Mouse (Mus musculus) G1E-ER4 (cell line): Measurements from ENCODE around the gene Chst12. TPM values are rescaled to one million over a fixed set of nuclear protein-coding genes. Genes with fewer than 3 reads are reported as not detected.

Experiments used
- GATA1 ChIP-seq: IDR thresholded peaks from one replicate; pipeline ENCODE4 v1.8.0; 2012; ENCODE audit warnings: low read length, inconsistent platforms
- polyA plus RNA-seq: library from polyadenylated mRNA; stranded (reverse); fragments of >175 nt; gene quantifications from 2 replicates; pipeline ENCODE4 v1.2.3, GENCODE M21; 2012

Gene Chst12
- polyA plus RNA-seq: not detected in 2 replicates

DNA sequence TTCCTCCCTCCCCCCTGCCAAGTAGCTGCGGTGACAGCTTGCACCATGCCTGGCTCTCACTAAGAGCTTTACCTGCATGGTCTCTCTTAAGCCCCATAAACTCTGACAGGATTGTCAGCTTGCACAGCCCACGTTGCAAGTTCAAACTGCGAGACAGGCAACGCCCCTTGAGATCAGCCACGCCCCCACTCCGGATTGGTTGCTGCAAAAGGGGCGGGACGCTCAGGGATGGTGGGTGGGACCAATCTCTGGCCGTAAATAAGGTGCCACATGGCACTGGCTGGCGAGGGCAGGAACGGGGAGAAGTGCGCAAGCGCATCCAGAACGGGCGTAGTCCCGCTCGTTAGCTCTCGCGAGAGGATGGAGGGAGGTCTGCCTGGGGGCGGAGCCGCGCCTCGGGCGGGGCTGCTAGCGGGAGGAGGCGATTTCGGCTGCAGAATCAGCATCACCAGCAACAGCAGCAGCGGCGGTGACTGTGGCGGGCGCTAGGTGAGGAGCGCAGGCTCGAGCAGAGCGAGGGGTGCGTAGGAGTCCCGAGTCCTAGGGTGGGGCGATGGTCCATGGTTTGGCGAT is at the start of gene Chst12:
Gene Chst12 (plus strand): TSS at position 343 of the 573 bp plus-strand sequence.
- TF ChIP-seq GATA1: no peak

DNA sequence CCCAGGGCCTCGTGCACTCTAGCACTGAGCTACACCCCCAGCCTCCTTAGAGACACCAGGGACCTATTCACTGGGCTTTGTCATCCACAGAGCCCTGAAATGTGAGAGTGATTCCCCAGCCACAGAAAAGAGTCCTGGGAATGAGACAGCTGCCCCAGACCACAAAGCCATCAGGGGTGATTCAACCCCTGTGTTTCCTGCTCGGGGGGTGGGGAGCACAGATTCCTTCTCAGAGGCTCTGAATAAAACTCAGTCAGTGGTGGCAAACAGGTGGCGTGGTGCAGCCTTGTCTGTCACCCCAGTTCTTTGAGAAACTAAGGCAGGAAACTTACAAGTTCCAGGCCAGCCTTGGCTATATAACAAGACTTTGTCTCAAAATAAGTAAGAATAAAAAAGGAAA is 43.9 kb upstream of the Chst12 start:
- no peak for TF ChIP-seq GATA1

DNA sequence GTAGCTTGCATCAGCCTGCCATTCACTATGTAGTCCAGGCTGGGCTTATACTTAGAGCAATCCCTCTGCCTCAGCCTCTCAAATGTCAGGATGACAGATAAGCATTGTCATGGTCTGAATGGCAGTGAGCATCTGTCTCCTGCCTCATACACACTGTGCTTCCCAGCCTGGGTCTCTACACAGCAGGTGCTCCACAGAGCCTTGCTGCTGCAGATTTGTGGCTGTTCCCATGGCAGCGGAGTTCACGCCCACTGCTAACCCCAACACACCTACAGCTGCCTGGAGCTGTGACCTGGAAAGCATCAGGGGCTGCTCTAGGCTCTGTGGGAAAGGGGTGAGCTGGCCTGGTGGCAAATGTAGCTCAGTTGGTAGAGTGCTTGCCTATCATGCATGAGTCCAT is 40.4 kb upstream of the Chst12 start:
- no peak for TF ChIP-seq GATA1

DNA sequence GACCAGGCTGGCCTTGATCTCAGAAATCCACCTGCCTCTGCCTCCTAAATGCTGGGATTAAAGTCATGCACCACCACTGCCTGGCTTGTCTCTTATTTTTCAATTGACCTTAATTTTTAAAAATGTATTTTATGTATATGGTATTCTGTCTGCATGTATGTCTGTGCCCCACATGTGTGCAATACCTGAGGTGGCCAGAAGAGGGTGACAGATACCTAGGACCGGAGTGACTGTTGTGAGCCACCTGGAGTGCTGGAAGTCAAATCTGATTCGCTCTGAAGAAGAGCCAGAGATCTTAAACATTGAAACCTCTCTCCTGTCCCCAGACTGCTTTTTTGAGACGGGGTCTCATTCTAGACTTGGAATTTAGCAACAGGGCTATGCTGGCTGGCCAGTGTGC is 33.0 kb upstream of the Chst12 start:
- TF ChIP-seq GATA1: no peak

DNA sequence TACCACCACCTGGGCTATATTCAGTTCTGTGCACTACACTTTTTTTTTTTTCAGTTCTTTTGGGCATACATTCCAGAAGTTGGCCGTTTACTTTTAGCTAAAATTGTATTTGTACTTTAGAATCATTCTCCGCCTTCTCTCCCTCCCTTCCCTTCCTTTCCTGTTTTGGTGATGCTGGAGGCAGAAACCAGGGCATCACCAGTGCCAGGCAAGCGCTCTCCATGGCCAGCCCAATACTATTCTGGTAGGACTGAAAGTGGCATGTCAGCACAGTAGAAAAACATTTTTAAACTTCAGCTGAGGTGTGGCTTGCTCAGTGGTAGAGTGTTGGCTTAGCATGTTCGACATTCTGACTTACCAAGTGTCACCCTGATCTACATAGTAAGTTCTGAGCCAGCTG is 23.9 kb upstream of the Chst12 start:
- no peak for TF ChIP-seq GATA1

DNA sequence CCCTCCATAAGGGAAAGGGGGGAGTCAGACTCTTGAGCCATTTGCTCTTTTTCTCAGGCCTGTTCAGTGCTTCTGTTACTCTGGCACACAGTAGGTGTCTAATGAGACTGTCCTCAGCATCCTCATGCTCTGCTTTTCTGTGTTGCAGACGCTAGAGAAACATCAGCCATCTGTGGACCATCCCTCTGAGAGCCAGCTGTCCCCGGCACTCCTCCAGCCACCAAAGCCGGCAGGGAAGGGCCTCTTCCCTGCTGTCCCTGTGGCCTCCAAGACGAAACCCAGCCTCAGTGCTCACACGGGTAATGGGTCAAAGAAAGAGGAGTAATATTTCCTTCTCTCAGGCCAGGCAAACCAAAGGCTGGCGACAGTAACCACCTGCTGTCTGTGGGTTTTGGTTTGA is 14.2 kb upstream of the Chst12 start:
- TF ChIP-seq GATA1: no peak

DNA sequence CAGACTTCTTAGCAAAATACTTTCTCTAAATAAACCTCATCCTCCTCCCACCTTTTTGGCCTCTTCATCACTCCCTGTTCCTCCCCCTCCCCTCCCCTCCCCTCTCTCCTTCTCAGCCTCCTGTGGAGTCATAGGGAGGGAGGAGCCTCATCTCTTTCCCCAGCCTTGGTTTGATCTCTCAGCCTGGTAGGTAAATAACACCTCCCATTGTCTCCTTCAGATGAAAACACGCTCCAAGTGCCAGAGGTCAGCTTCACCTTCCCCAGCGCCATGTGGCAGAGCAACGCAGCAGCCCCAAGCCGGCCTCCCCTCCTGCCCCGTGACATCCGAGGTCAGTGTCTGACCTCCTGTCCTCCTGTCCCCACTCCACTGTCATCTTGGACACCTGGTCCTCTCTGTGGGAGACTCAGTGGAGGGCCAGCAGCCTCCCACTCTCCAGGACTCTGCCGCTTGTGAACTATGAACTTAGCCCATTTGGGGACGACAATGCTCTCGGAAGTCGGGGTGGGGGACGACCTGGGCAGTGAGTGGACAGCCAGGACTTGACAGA is 12.6 kb upstream of the Chst12 start:
- TF ChIP-seq GATA1: no peak

DNA sequence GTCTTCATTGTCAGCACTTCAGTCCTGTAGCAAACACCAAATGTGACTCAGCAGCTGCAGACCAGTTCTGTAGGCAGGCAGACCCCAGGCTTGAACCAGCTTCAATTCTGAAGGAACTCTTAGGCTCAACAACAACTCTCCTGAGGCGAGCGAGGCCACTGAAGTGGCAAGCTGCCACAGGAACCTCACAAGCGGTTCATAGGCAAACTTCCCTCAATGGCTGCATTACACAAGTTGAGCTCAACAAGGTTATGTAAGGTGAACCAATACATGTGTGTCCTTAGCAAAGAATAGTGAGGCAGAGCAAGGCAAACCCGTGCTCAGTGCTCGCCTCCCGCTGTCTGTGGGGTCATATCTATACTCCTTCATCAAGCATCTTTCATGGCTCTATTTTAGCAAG is 7.2 kb upstream of the Chst12 start:
- TF ChIP-seq GATA1: no peak

DNA sequence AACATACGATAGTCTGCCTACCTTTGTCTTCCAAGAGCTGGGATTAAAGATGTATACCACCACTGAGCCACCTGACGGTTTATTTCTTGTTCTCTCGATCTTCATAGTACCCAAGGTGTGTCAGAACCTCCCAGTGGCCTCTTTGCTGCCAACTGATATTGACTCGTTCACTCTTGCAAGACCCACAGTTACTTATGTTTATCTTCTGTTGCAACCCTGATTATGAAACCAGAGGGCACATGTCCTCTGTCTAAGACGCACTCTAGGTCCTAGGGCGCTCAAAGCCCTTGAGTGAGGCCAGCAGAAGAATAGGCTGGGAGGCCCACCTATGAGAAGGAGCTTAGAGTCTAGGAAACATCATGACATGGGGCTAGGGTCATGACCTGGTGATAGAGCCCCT is 4.6 kb upstream of the Chst12 start:
- no peak for TF ChIP-seq GATA1

DNA sequence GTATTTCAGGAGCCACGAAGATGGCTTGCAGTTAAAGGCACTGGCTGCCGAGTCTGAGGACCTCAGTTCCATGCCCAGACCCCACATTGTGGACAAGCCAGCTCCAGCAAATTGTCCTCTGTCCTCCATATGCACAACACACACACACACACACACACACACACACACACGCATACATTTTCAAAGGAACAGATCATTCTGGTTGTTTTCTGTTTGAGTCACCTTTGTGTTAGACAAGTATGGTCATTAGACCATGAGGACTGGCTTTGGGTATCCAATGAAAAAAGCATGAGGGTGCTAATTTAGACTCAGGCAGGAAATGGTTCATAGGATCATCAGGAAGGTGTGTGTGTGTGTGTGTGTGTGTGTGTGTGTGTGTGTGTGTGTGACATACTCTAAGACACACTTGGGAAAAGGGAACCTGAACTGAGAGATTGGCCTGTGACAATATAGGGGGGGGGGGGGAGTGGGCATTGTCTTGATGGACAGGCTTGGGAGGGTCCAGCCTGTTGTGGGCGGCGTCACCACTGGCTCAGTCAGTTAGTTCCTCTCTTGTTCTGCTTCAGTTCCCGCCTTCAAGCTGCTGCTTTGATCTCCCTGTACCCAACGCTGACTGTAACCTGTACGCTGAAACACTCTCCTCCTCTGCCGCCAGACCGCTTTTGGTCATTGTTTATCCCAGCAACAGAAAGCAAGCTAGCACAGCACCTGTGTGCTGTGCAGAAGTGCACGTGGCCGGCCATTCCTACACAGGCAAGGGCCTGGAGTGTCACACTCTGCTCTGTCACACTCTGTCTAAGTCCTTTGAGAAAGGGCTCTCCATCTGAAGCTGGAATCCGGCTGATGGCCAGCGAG is 3.1 kb upstream of the Chst12 start:
- TF ChIP-seq GATA1: no peak

DNA sequence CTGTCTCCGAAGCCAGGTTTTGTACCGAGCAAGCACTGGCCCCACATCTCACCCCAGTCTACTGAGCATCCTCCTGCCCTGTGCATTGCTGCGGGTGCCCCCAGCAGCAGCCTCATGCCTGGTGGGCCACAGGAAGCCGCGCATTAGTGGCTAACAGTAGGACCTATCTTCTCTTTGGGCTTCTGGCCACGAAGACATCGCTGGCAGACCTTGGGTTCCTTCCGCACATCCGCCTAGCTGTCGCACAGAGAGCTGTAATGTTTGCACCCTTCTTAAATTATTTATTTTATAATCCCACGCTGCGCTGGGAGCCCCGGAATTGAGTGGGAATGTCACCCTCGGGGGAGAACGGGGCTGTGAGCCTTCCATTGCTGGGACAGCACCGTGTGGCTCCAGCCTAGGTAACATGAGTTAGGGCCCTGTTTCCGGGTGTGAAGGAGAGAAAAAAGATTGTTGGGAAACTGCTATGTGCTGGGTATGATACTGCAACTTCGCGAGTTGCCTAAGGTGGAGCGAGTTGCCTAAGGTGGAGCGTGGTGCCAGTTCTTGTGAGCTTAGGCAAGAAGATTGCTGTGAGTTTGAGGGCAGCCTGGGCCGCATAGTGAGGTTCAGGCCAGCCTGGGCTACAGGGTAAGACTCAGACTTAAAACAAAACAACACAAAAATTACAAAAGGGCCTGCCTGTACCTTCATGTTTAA is 895 bp downstream of the Chst12 start:
- TF ChIP-seq GATA1: no peak

DNA sequence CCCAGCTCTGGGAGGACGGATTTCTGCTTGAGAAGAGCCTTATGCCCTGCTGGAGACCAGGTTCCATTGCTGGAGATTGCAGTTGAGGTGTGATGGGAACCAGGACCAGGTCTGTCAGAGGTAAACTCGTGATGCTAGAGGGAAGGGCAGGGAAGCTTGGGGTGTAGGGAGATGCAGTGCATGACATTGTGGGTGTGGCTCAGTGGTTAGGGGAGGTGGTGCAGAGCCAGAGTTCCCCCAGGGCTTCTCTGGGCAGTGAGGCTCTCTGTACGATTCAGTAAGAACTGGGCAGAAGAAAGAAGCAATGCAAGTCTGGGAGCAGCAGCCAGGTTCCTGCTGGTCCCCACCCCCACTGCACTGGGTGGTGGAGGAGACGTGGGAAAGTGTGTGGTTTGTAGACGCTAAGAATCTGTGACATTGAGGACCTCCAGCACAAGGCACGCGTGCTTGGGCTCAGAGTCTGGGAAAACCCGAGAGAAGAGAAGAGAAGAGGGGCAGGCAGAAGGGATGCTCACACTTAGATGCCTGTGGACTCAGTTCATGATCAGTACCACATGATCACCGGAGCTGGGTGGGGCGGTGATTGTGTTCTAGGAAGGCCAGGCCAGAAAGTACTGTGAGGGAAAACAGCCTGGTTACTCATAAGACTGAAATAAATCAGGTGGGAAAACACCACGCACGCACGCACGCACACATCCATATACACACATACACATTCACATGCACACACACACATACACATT is 2.3 kb downstream of the Chst12 start:
- no peak for TF ChIP-seq GATA1

DNA sequence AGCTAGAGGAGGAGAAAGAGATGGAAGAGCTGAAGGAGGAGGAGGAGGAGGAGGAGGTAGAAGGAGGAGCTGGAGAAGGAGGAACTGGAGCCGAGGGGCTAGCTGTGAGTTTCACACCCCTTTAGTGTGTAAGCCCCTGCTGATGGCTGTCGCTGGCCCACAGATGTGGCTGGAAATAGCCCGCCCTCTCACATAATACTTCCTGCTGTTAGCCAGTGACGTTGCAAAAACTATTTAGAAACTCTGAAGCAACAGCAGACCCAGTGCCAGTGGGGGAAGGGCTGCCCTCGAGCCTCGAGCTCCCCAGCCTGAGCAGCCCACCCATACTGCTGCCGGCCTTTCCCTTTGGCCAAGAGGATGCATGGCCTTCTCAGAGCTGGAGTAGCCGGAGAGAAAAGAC is 3.3 kb downstream of the Chst12 start:
- no peak for TF ChIP-seq GATA1

DNA sequence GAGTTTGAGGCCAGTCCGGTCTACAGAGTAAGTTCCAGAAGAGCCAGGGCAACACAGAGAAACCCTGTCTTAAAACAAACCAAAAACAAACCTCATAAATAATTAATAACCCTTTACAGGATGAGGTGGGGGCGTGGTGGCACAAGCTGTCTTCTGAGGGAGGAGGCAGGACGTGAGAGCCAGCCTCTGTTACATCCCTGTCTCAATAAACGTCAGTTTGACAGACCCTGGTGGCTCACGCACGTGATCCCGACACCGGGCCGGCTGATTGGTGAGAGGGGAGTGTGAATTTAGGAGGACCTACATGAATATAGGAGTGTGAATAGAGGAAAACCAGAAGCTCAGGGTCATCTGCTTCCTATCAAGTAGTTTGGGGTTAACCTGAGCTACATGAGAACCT is 3.9 kb downstream of the Chst12 start:
- TF ChIP-seq GATA1: no peak
